Mouse (Mus musculus): Measurements from ENCODE around the gene C130050O18Rik.

DNA sequence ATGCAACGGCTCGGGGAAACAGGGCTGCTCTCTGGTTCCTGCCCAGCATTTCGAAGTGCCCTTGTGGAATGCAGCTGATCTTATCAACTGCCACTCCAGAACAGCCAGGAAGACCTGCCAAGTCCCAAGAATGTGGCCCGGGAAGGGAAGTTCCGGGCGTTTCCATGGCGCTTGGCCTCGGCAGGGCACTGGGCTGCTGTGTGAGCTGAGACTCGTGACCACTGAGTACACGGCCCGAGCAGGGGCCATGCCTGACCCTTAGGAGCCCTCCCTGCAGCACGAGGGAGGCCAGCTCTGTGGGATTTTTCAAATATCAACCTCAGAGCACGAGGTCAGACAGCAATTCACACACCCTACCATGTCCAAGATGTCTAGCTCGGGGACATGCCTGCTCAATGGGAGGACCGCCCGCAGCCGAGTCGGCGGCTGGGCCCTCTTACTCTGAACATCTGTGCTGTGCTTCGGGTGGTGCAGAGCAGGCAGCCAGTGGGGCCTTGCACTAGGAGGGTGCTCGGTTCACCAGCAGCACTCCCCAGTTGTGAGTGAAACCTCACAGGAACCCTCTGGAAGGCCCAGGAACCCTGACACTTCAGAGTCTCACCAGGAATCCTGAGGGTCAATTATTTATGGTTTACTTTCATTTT, 26.0 kb upstream of the C130050O18Rik start:
- TF ChIP-seq CTCF (IDR thresholded peaks at IDR 0.05; ENCODE audit: insufficient read depth, low read length) = no peak
- TF ChIP-seq POLR2A (IDR thresholded peaks at IDR 0.05; ENCODE audit: borderline replicate concordance, extremely low read depth, low read depth, low read length) = peak; percentile 40; the same call in 1 of the 2 replicates

Measured in lung, adult 2 months (tissue).